Mouse (Mus musculus): Measurements from ENCODE around the gene Misp.

Gene Misp

GRCm38 (mm10) chr10:79820782-79821181 is at the start of gene Misp:
Misp (plus strand) TSS chr10:79820989.
- DNase-seq (ENCODE audit: low read depth, low spot score) = no peak

- DNase-seq (ENCODE audit: low read depth, low spot score) = no peak
These were observed 48.5 kb upstream of the Misp start for GRCm38 (mm10) chr10:79772320-79772719.

GRCm38 (mm10) chr10:79773208-79773607 is 47.6 kb upstream of the Misp start:
- DNase-seq (ENCODE audit: low read depth, low spot score) = no peak

GRCm38 (mm10) chr10:79774486-79775279 is 46.1 kb upstream of the Misp start:
- DNase-seq (ENCODE audit: low read depth, low spot score) = no peak

- DNase-seq (ENCODE audit: low read depth, low spot score) = no peak
These were observed 43.7 kb upstream of the Misp start, which contains the start of gene Fstl3 for GRCm38 (mm10) chr10:79777103-79777531. Fstl3 (plus strand) TSS chr10:79777272.

GRCm38 (mm10) chr10:79778006-79778405 is 42.8 kb upstream of the Misp start:
- DNase-seq (ENCODE audit: low read depth, low spot score) = no peak

- no peak for DNase-seq (ENCODE audit: low read depth, low spot score)
These were observed 41.6 kb upstream of the Misp start for GRCm38 (mm10) chr10:79779193-79779592.

GRCm38 (mm10) chr10:79779784-79780663 is 40.8 kb upstream of the Misp start:
- peak; percentile 96 for DNase-seq (ENCODE audit: low read depth, low spot score)

GRCm38 (mm10) chr10:79780664-79781015 is 40.1 kb upstream of the Misp start:
- DNase-seq (ENCODE audit: low read depth, low spot score) = no peak

- DNase-seq (ENCODE audit: low read depth, low spot score) = no peak
These were observed 39.6 kb upstream of the Misp start for GRCm38 (mm10) chr10:79781139-79781538.

GRCm38 (mm10) chr10:79781956-79782355 is 38.8 kb upstream of the Misp start:
- no peak for DNase-seq (ENCODE audit: low read depth, low spot score)

- DNase-seq (ENCODE audit: low read depth, low spot score) = no peak
These were observed 37.7 kb upstream of the Misp start for GRCm38 (mm10) chr10:79783050-79783449.

- DNase-seq (ENCODE audit: low read depth, low spot score) = peak; percentile 77
These were observed 36.6 kb upstream of the Misp start for GRCm38 (mm10) chr10:79783920-79784800.

GRCm38 (mm10) chr10:79788386-79789158 is 32.2 kb upstream of the Misp start:
- DNase-seq (ENCODE audit: low read depth, low spot score) = peak; percentile 87

- no peak for DNase-seq (ENCODE audit: low read depth, low spot score)
These were observed 31.2 kb upstream of the Misp start for GRCm38 (mm10) chr10:79789581-79789980.

- DNase-seq (ENCODE audit: low read depth, low spot score) = no peak
These were observed 29.9 kb upstream of the Misp start, which contains the start of gene Prss57 for GRCm38 (mm10) chr10:79790861-79791260. Prss57 (minus strand) TSS chr10:79790961.

- DNase-seq (ENCODE audit: low read depth, low spot score) = no peak
These were observed 28.3 kb upstream of the Misp start for GRCm38 (mm10) chr10:79792339-79793040.

- DNase-seq (ENCODE audit: low read depth, low spot score) = peak; percentile 87
These were observed 27.6 kb upstream of the Misp start, which contains the start of gene Palm for GRCm38 (mm10) chr10:79793051-79793737. Palm (plus strand) TSS chr10:79793572.

GRCm38 (mm10) chr10:79793738-79794490 is 26.9 kb upstream of the Misp start:
- no peak for DNase-seq (ENCODE audit: low read depth, low spot score)
